Mouse (Mus musculus): ENCODE data around the gene Cfap77.

Cfap77 gene

DNA sequence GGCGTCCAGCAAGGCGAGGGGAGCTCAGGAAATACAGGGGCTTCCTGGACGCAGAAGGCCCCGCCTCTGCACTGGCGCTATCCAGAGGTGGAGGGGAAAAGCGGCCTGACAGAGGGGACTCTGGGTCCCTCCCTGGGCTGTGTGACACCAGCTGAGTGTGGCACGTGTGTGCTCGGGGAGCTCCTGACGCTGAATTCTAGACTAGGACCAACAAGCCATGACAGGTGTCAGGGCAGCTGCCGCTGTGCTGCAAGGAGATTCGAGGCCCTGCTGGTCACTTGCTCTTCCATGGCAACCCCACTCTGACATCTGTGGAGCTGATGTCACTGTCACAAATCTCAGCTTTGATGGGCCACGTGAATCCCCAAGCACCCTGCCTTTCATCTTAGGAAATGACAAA lies 60.9 kb downstream of the Cfap77 start:
- no peak for DNase-seq

DNA sequence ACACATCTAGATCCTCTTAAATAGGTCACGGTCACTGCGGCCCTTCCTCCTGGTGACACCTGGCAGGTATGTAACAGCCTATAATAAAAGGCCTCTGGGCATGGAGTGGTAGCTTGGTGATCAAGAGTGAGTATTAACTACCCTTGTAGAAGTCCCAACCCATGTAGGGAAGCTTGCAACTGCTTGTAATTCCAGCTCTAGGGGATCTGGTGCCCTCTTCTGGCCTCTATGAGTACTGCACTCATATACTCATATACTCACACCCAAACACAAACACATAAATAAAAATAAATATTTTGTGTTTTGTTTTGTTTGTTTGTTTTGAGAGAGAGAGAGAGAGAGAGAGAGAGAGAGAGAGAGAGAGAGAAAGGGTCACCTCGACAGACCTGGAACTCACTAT lies 66.1 kb downstream of the Cfap77 start:
- no peak for DNase-seq

GRCm38 (mm10) chr2:28980080-28980910 lies 74.6 kb downstream of the Cfap77 start:
- DNase-seq = no peak

- DNase-seq = no peak
Measured at GRCm38 (mm10) chr2:28978461-28978860, 76.4 kb downstream of the Cfap77 start.

GRCm38 (mm10) chr2:28976635-28977034 lies 78.2 kb downstream of the Cfap77 start:
- DNase-seq = peak; percentile 12 to 17

DNA sequence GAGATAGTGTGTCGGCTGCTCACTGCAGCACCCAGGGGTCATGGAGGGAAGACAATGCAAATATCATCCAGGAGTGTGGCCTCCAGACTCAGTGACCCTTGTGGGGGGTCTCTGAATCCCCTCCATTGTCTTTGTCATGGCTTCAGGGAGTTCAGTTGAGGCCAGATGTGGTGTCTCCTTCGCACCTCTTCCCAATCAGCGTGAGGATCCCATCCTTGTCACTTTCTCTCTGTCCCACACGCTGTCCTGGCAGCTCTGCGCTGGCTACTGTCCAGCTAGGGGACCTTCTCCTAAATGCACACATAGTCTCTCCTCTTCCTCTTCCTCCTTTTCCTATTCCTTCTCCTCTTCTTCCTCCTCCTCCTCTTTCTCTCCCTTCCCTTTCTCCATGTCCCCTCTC lies 79.3 kb downstream of the Cfap77 start:
- no peak for DNase-seq

GRCm38 (mm10) chr2:28974520-28974919 lies 80.3 kb downstream of the Cfap77 start:
- no peak for DNase-seq

DNA sequence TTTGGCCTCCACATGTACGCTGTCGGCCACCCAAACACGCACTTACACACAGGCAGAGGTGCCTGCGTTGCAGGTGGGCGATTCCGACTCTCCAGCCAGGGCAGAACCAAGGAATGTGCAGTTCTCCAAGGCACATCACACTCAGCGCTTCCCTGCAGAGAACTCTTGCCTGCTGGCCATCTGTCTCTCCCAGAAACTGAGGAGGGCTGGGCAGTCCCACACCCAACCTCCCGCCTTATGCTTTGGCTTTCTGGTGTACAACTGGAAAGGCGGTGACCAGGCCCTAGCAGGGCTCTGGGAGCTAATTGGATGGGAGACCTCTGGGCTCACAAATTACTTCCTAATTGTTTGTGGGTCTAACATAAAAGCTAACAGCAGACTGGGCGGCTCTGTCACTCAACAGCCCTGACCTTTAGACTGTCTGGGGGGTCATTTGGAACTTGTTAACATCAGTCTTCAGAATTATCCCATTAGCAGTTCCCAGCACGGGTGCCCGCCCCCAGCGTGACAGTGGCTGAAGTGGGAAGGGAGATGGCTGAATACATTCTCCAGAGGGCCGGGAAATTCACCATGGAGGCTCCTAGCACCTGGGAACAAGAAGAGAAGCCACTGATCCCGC lies 80.9 kb downstream of the Cfap77 start:
- DNase-seq = no peak

- no peak for DNase-seq
Measured at GRCm38 (mm10) chr2:28970424-28970823, 84.4 kb downstream of the Cfap77 start.

- no peak for DNase-seq
Measured at GRCm38 (mm10) chr2:28968278-28968677, 86.6 kb downstream of the Cfap77 start.

- DNase-seq = no peak
Measured at GRCm38 (mm10) chr2:28966151-28966795, 88.6 kb downstream of the Cfap77 start.

GRCm38 (mm10) chr2:28963565-28963964 lies 91.3 kb downstream of the Cfap77 start:
- no peak for DNase-seq

DNA sequence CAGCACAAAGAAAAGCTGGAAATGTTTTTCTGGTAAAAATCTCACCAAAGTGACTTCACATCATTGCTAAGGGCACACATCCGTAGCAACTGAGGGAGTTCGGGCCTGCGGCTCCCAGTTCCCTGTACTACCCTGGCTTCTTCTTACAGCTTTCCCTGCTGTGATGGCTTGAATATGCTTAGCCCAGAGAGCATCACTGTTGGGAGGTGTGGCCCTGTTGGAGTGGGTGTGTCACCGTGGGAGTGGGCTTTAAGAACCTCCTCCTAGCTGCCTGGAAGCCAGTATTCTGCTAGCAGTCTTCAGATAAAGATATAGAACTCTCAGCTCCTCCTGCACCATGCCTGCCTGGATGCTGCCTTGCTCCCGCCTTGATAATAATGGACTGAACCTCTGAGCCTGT lies 93.2 kb downstream of the Cfap77 start:
- no peak for DNase-seq

DNA sequence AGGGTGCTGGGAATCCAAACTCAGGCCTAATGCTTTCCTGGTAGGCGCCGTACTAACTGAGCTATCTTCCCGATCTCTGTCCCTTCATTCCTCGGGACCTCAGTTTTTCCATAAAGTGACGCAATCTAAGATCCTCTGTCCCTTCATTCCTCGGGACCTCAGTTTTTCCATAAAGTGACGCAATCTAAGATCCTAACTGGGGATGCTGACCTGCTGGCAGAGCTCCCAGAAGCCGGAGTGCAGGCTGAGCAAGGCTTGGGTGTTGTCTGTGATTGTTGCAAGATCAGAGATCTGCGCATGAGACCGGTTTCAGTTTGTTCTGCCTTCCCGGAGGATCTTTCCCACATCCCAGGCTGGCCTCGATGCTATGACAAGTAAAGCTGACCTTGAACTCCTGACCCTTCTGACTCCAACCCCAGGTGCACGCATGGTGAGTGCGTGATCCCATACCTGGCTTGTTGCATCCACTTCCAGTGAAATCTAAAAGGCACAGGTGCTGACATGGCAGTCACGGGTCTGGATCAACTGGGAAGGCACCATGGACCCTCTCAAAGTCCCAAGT lies 93.8 kb downstream of the Cfap77 start:
- no peak for DNase-seq

DNA sequence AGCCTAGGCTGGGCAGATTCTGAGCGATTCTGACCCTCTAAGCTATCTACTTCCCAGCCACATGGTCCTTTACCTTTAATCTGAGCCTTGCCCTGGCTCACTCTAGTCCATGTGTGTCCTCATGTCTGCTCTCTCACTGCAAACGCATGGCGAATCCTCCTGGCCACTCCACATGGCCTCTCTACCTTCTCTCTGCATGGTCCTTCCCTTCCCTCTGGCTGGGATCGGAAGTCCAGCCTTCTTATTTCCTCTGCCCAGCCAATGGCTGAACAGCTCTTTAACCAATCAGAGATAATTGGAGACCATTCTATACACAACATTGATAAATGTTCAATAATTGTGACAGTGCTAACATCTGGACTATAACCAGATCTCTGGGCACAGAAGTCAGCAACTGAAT lies 98.0 kb downstream of the Cfap77 start:
- no peak for DNase-seq

DNA sequence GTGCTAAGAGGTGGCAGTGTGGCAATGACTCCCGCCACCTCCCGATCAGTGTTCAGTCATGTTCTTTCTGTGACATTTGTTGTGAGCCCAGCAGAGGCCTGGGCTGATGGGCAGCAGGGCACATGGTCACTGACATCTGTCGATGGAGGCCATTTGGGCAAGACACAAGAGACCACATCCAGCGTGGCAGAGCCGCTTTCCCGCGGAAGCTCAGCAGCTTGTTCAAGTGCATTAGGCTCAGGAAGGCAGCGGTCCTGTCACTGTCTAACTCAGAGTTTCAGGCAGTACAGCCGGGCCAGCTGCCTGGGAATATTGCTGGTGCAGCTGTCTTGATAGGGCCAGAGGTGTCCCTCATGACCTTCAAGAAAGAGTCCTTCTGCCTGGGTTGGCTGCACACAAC lies 100.3 kb downstream of the Cfap77 start:
- no peak for DNase-seq

DNA sequence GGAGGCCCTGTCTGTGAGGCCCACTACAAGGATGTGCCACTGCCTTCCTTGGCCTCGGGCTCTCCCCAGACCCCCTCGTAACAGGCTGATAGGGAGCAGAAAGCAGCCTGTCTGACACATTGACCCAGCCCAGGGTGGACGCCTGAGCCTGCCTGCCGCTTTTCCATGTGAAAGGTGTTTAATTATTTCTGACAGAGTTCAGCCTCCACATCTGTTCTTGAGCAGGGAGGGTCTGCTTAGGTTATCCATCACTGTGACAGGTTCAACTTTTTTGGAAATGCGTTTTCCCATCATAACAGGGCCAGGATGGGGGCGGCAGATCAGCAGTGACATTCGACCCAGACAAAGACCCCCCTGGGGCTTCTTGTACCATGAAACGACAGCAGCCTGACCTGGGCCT lies 101.9 kb downstream of the Cfap77 start:
- no peak for DNase-seq

DNA sequence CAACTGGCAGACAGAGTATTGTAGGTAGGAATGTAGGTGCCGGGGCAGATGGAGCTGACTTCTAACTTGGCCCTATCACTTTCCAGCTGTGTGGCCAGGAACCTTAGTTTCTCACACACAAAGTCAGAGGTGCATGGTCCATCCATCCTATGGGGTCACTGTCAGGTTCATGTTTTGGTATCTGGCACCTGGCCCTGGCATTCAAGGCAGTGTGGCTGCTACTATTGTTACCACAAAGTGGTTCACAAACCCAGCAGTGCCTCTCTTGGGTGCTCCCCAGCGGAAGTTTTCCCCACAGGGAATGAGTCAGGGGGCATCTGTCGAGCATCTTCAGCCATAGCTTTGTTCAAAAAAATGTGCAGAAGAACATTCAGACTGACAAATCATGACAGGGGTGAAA lies 108.6 kb downstream of the Cfap77 start:
- DNase-seq = no peak

- DNase-seq = no peak
Measured at GRCm38 (mm10) chr2:28945388-28945787, 109.5 kb downstream of the Cfap77 start.

- no peak for DNase-seq
Measured at GRCm38 (mm10) chr2:28943666-28944516, 111.0 kb downstream of the Cfap77 start.

DNA sequence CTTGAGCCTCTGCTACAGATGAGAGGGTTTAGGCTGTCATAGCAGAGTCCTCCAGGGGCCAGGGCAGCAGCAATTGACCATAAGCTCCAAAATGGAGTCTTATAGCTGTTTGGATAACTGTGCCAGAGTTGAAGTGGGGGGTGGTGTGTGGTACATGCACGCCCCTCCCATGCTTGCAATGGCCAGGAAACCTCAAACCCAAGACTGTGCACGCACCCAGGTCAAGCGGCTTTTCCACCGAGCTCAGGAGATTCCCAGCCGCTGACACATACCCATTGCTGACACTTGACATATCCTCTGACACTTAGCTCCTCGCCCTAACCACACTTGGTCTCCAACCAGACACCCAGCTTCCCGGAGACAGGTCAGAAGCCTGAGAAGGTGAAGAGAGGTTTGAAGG lies 115.9 kb downstream of the Cfap77 start:
- DNase-seq = no peak

DNA sequence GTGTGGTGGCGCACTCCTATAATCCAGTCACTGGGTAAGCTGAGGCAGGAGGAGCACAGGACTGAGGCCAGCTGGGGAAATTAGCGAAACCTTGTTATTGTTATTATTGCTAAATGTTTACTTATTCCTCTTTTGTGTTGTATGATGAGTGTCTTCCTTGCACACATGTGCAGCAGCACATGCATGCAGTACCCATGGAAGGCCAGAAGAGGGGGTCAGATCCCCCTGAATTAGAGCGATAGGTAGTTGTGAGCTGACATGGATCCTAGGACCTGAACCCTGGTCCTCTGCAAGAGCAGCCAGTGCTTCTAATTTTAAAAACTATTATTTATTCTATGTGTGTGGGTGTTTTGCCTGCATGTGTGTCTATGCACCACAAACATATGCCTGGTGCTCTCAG lies 124.3 kb downstream of the Cfap77 start:
- DNase-seq = no peak

DNA sequence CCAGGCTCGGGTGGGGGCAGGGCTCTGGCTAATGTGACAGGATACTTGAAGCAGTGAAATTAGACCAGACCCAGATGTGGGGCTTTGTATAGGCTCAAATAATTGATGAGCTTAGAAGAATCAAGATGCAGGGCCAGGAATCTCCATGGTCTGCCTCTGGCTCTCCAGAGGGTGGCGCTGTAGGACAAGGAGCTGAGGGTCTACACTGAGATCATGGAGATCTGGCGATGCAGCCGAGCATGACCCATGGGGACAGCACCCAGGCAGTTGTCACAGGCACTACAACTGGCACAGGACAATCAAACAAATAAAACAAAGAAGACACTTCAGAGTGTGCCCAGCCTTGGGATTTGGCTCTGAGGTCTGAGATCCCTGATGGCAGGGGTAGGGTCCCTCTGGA lies 131.0 kb downstream of the Cfap77 start:
- DNase-seq = no peak
